ENCODE assay signal across 8 mouse cellular contexts in the genomic region with DNA sequence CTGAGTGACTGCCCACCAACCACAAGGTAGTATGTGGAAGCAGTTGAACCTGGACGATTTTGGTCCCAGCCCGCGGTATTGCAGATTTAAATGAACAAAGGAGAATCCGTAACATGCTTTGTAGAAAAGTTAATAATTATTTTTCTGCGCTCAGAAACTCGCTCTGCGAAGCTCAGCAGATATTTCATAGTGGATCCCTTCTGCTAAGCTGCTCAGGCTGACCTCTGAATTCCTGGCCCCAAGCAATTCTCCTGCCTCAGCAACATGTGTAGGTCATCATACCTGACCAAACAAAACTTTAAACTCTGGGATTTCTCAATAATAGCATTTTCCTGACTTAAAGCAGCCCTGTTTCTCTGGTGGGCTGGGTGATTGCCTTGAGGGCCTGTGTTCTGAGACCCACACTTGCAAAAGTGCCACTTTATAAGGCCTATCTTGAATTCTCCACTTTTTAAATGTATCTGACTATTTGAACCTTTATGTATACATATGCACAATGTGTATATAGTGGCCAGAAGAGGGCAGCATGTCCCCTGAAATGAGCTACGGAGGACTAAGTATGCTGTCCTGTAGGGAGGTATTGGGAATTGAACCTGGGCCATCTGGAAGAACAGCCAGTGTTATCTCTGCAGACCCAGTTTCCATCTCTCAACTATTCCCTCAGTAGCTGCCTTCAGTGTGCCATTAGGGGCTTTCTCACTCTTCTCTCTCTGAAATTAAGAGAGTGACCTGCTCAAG. TPM values are rescaled to one million over a fixed set of nuclear protein-coding genes. Genes with fewer than 3 reads are reported as not detected.
DNase-seq lines count a peak whose midpoint lies in the region; ATAC-seq and TF ChIP-seq lines count a peak whose summit lies in the region.

No protein-coding gene starts in this region.

- peak; percentile 66 for TF ChIP-seq CTCF in heart, adult 2 months (IDR thresholded peaks at IDR 0.05)
- TF ChIP-seq CTCF in bone marrow, adult 2 months (IDR thresholded peaks at IDR 0.05; ENCODE audit: control insufficient read depth, insufficient read depth, low read length): peak; percentile 11; the same call in 1 of the 2 replicates

- H3K4me1 ChIP-seq in heart, adult 2 months (ENCODE audit: control insufficient read depth, insufficient read depth, low read length): no peaks in the 10 kb centered on the region
- no peaks in the 10 kb centered on the region for H3K4me1 ChIP-seq in heart, embryonic 11.5 days (ENCODE audit: control insufficient read depth, insufficient read depth, low read length)
- no peaks in the 10 kb centered on the region for H3K4me1 ChIP-seq in bone marrow, adult 2 months (ENCODE audit: control insufficient read depth, insufficient read depth, low read length)

- no peak overlapping the region for H3K27ac ChIP-seq in heart, adult 2 months
- H3K27ac ChIP-seq in heart, embryonic 11.5 days (ENCODE audit: low read depth, low read length): no peak overlapping the region
- H3K27ac ChIP-seq in bone marrow, adult 2 months (ENCODE audit: control insufficient read depth, insufficient read depth, low read depth, low read length, poor library complexity): no peak overlapping the region

- H3K79me2 ChIP-seq in heart, adult 2 months (replicated peaks; ENCODE audit: control insufficient read depth, insufficient read depth, low read length): no peaks in the 10 kb centered on the region

- H3K9me3 ChIP-seq in heart, embryonic 11.5 days (replicated peaks; ENCODE audit: control insufficient read depth, low read length): no peaks in the 10 kb centered on the region

- WGBS in heart, adult 2 months: 85% methylated on average over 8 of the region's 8 CpGs
- WGBS in heart, embryonic 11.5 days (ENCODE audit: insufficient replicate concordance): 88% methylated on average over 8 of the region's 8 CpGs
- 84% methylated on average over 8 of the region's 8 CpGs for WGBS in bone marrow, adult 2 months

- H3K4me2 ChIP-seq in heart, embryonic 11.5 days: no peak overlapping the region

- intact Hi-C loops in heart, adult 2 months (cut with DNase I): loop anchor here (2.0 kb wide), 1 partner anchor 69 kb away; no protein-coding TSS in a partner anchor

- H3K9ac ChIP-seq in heart, adult 2 months (ENCODE audit: low read depth, low read length): no peak overlapping the region
- H3K9ac ChIP-seq in heart, embryonic 11.5 days (ENCODE audit: low read depth, low read length): no peak overlapping the region

- H3K4me3 ChIP-seq in heart, adult 2 months: no peak overlapping the region
- H3K4me3 ChIP-seq in heart, embryonic 11.5 days (ENCODE audit: low read depth, low read length): no peak overlapping the region
- no peak overlapping the region for H3K4me3 ChIP-seq in bone marrow, adult 2 months (replicated peaks; ENCODE audit: control insufficient read depth, low read depth, low read length)

- no peak for TF ChIP-seq EP300 in heart, adult 2 months (IDR thresholded peaks at IDR 0.05; ENCODE audit: insufficient read depth, low read depth, low read length)

- no peak for ATAC-seq in heart, embryonic 11.5 days (replicated peaks; ENCODE audit: insufficient number of reproducible peaks, low FRiP score, low TSS enrichment)

- TF ChIP-seq POLR2A in heart, adult 2 months (IDR thresholded peaks at IDR 0.05; ENCODE audit: insufficient read depth, low read depth, low read length): no peak
- TF ChIP-seq POLR2A in bone marrow, adult 2 months (IDR thresholded peaks at IDR 0.05; ENCODE audit: borderline replicate concordance, control insufficient read depth, low read depth, low read length): no peak

- H3K36me3 ChIP-seq in heart, adult 2 months (ENCODE audit: control insufficient read depth, insufficient read depth, low read length): no peaks in the 10 kb centered on the region
- peaks cover 34% of the 10 kb centered on the region for H3K36me3 ChIP-seq in heart, embryonic 11.5 days (ENCODE audit: control insufficient read depth, insufficient read depth, low read length)

- DNase-seq in heart, adult 2 months: peak in 1 of 2 experiments; percentile 24
- DNase-seq in 3T3-L1 (ENCODE audit: low read depth, low spot score): peak; percentile 74
- DNase-seq in kidney, adult 8-10 months: peak; percentile 35 to 41
- DNase-seq in retina, adult 2 months (ENCODE audit: low read depth, low spot score): peak; percentile 38
- no peak for DNase-seq in neural tube, embryonic 10.5 days (ENCODE audit: extremely low spot score, low spot score)
- no peak for DNase-seq in gastrocnemius, adult 18-20 months (ENCODE audit: low spot score)

- H3K27me3 ChIP-seq in heart, adult 2 months (ENCODE audit: control insufficient read depth, insufficient read depth, low read length): no peaks in the 10 kb centered on the region
- no peaks in the 10 kb centered on the region for H3K27me3 ChIP-seq in heart, embryonic 11.5 days (ENCODE audit: control insufficient read depth, insufficient read depth, low read length)

RNA-seq across cellular contexts. Expression of gene Klhl11, which starts 13.4 kb away (rescaled TPM):
- total RNA-seq in heart, adult 2 months (2021): 1 to 10 TPM; 7.2 to 8.0 TPM
- polyA plus RNA-seq in heart, adult 2 months (2012; rRNA removed): 3.1 and 4.4 TPM in 2 replicates
- 8.1 and 8.9 TPM in 2 replicates for polyA plus RNA-seq in heart, embryonic 11.5 days (2014; fragmentation: Nextera tagmentation; extraction: Ambion mirVana)
- polyA plus RNA-seq in bone marrow, adult 2 months (2011; ENCODE audit: insufficient read depth, insufficient read length, low replicate concordance, missing spikeins): 1.2 and 2.7 TPM in 2 replicates
- 1 to 10 TPM; 2.7 to 4.2 TPM for total RNA-seq in gastrocnemius, adult 18-20 months (2021)

RNA-seq across cellular contexts. Expression of gene Acly, which starts 41.8 kb away (rescaled TPM):
- 10 to 100 TPM; 25.5 to 34.6 TPM for total RNA-seq in heart, adult 2 months (2021)
- 66.5 and 74.7 TPM in 2 replicates for polyA plus RNA-seq in heart, adult 2 months (2012; rRNA removed)
- 76.6 and 93.9 TPM in 2 replicates for polyA plus RNA-seq in heart, embryonic 11.5 days (2014; fragmentation: Nextera tagmentation; extraction: Ambion mirVana)
- 12.8 and 31.2 TPM in 2 replicates for polyA plus RNA-seq in bone marrow, adult 2 months (2011; ENCODE audit: insufficient read depth, insufficient read length, low replicate concordance, missing spikeins)
- 10 to 100 TPM in 1 of 2 experiments, 1 to 10 TPM in 1; 9.5 to 12.2 TPM for total RNA-seq in gastrocnemius, adult 18-20 months (2021)

RNA-seq across cellular contexts. Expression of gene Klhl10, which starts 44.3 kb away (rescaled TPM):
- total RNA-seq in heart, adult 2 months (2021): 1 to 10 TPM in 1 of 2 experiments, under 1 TPM in 1; 0.50 to 1.0 TPM
- polyA plus RNA-seq in heart, adult 2 months (2012; rRNA removed): 0.86 and 1.8 TPM in 2 replicates
- polyA plus RNA-seq in heart, embryonic 11.5 days (2014; fragmentation: Nextera tagmentation; extraction: Ambion mirVana): 0.28 and 0.83 TPM in 2 replicates
- polyA plus RNA-seq in bone marrow, adult 2 months (2011; ENCODE audit: insufficient read depth, insufficient read length, low replicate concordance, missing spikeins): not detected in 2 replicates
- under 1 TPM; 0.25 to 0.28 TPM for total RNA-seq in gastrocnemius, adult 18-20 months (2021)

RNA-seq across cellular contexts. Expression of gene Nt5c3b, which starts 44.4 kb away (rescaled TPM):
- 10 to 100 TPM; 23.5 to 24.1 TPM for total RNA-seq in heart, adult 2 months (2021)
- 44.0 and 63.3 TPM in 2 replicates for polyA plus RNA-seq in heart, adult 2 months (2012; rRNA removed)
- polyA plus RNA-seq in heart, embryonic 11.5 days (2014; fragmentation: Nextera tagmentation; extraction: Ambion mirVana): 98.8 and 111 TPM in 2 replicates
- polyA plus RNA-seq in bone marrow, adult 2 months (2011; ENCODE audit: insufficient read depth, insufficient read length, low replicate concordance, missing spikeins): 5.8 and 21.5 TPM in 2 replicates
- 1 to 10 TPM; 7.7 to 8.3 TPM for total RNA-seq in gastrocnemius, adult 18-20 months (2021)

RNA-seq across cellular contexts. Expression of gene Ttc25, which starts 59.4 kb away (rescaled TPM):
- total RNA-seq in heart, adult 2 months (2021): under 1 TPM in 1 of 2 experiments, not detected in 1; 0.18 TPM
- 0.18 and 0.37 TPM in 2 replicates for polyA plus RNA-seq in heart, adult 2 months (2012; rRNA removed)
- 0.31 and 1.1 TPM in 2 replicates for polyA plus RNA-seq in heart, embryonic 11.5 days (2014; fragmentation: Nextera tagmentation; extraction: Ambion mirVana)
- polyA plus RNA-seq in bone marrow, adult 2 months (2011; ENCODE audit: insufficient read depth, insufficient read length, low replicate concordance, missing spikeins): 0.35 TPM in 1 of 2 replicates, not detected in the other
- under 1 TPM; 0.33 to 0.48 TPM for total RNA-seq in gastrocnemius, adult 18-20 months (2021)

Comparison
In these comparisons a context has a peak if more than half of its experiments do, and no peak if none do; other contexts are left out.
1. DNase-seq: peak in 3T3-L1 (single experiment), kidney, adult 8-10 months (2 of 2) and retina, adult 2 months (single experiment); none in neural tube, embryonic 10.5 days (single experiment) and gastrocnemius, adult 18-20 months (single experiment).